Mouse (Mus musculus): ENCODE data around the gene Osbpl7.

The Osbpl7 gene

GRCm38 (mm10) chr11:97050216-97050943 is at the start of gene Osbpl7:
Gene Osbpl7, plus strand, starts transcription at chr11:97050628.
- DNase-seq (ENCODE audit: low read depth in 1 of 2, low spot score in 2 of 2), result no peak

DNA sequence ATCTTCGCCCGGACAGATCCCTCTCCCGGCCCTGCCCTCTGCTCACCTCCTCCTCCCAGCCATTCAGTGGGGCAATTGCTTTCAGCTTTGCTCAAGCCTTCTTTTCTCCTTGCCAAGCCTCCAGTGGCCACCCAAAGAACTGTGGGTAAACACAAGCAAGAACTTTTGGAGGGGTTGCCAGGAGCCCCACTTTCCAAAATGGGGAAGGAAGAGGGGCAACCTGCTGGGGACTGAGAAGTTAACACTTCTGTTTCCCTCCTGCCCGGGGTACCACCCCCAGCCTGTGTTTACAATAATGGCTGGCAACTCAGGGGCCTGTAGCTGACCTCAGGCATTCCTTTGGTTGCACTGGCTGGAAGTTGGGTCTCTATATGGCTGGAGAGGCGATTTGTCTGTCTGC is 47.3 kb upstream of the Osbpl7 start:
- DNase-seq (ENCODE audit: low read depth in 1 of 2, low spot score in 2 of 2), result no peak

- DNase-seq (ENCODE audit: low read depth in 1 of 2, low spot score in 2 of 2), result no peak
Observed at GRCm38 (mm10) chr11:97007093-97007794, 43.2 kb upstream of the Osbpl7 start.

DNA sequence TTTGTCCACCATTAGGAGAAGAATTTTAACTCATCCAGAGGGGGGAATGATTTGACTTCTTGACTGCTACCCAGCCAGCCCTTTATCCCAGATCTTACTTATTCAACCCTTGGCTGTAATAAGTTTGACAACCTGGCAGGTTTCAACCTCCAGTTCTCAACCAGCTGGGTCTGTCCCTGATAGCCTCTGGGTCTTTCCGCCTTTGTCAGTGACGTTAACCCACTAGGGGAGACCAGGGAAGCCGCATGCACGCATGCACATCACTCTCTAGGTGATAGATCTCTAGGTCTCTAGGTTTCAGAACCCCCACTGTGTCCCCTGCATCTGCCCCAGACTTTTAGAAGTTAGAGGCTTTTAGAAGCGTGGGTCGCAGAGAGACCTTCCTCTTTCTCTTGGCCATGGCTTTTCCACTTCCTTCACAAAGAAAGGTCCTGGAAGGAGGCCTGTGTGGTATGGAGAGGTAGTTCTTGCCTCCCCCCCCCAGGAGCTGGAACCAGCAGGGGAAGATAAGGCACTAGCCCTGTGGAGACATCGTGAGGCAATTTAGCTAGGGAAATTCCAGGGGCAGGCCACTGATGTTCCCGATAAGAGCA is 41.1 kb upstream of the Osbpl7 start:
- DNase-seq (ENCODE audit: low read depth in 1 of 2, low spot score in 2 of 2), result no peak

GRCm38 (mm10) chr11:97013121-97013670 is 37.2 kb upstream of the Osbpl7 start, which contains the start of gene Sp6:
Gene Sp6, plus strand, starts transcription at chr11:97013394.
- DNase-seq (ENCODE audit: low read depth in 1 of 2, low spot score in 2 of 2), result no peak

- no peak for DNase-seq (ENCODE audit: low read depth in 1 of 2, low spot score in 2 of 2)
Observed at GRCm38 (mm10) chr11:97017696-97018582, 32.5 kb upstream of the Osbpl7 start.

- DNase-seq (ENCODE audit: low read depth in 1 of 2, low spot score in 2 of 2), result no peak
Observed at GRCm38 (mm10) chr11:97018583-97019344, 31.7 kb upstream of the Osbpl7 start.

GRCm38 (mm10) chr11:97019345-97019708 is 31.1 kb upstream of the Osbpl7 start:
- no peak for DNase-seq (ENCODE audit: low read depth in 1 of 2, low spot score in 2 of 2)

DNA sequence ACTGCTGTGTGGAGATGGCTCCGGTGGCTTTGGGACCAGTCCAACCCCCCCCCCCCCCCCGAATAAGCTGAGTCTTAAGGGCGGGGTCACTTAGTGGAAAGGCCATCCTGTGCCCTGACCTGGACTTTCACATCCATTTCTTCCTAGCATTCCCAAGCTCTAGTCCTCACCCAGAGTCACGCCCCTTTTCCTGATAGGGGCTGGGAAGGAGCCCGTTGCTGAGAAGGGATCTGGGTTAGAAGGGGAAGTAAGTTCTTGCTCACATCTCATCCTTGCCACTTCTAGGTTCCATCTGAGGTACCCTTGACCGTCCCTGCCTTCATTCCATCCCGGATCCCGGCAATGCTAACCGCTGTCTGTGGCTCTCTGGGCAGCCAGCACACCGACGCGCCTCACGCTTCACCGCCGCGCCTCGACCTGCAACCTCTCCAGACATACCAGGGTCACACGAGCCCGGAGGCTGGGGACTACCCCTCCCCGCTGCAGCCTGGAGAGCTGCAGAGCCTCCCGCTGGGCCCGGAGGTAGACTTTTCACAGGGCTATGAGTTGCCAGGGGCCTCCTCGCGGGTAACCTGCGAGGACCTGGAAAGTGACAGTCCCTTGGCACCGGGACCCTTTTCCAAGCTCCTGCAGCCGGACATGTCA is 29.2 kb upstream of the Osbpl7 start:
- DNase-seq (ENCODE audit: low read depth in 1 of 2, low spot score in 2 of 2), result no peak

- peak; percentile 22 to 59 for DNase-seq (ENCODE audit: low read depth in 1 of 2, low spot score in 2 of 2)
Observed at GRCm38 (mm10) chr11:97021873-97022484, 28.4 kb upstream of the Osbpl7 start.

GRCm38 (mm10) chr11:97024977-97025376 is 25.5 kb upstream of the Osbpl7 start:
- DNase-seq (ENCODE audit: low read depth in 1 of 2, low spot score in 2 of 2), result no peak

DNA sequence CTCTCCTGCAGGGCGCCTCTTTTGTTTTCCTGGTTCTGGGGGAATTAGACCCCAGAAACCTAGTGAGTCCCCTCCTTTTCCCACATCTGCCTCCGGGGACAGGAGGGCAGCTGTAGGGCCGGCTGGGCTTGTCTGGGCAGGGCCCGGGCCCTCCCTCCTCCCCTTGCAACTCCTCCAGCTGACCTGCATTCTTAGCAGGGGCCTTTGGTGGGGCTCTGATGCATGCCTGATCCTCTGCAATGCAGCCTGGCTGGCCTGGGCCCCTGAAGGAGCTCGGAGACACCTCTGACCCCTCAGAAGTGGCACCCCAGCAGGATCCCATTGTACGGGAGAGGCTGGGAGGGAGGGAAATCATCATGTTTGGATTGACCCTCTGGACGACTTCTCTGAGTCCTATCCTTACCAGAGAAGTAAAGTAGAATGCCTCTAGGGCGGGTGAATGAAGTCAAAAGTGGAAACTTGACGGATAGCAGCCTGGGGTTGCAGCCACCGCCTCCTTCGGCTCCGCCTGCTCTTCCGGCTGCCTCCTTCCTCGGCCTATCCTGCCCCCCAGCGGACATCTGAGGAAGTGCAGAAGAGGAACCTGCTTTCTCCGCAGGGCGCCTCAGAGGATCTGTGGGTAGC is 24.6 kb upstream of the Osbpl7 start:
- DNase-seq (ENCODE audit: low read depth in 1 of 2, low spot score in 2 of 2), result peak; percentile 72 to 79

DNA sequence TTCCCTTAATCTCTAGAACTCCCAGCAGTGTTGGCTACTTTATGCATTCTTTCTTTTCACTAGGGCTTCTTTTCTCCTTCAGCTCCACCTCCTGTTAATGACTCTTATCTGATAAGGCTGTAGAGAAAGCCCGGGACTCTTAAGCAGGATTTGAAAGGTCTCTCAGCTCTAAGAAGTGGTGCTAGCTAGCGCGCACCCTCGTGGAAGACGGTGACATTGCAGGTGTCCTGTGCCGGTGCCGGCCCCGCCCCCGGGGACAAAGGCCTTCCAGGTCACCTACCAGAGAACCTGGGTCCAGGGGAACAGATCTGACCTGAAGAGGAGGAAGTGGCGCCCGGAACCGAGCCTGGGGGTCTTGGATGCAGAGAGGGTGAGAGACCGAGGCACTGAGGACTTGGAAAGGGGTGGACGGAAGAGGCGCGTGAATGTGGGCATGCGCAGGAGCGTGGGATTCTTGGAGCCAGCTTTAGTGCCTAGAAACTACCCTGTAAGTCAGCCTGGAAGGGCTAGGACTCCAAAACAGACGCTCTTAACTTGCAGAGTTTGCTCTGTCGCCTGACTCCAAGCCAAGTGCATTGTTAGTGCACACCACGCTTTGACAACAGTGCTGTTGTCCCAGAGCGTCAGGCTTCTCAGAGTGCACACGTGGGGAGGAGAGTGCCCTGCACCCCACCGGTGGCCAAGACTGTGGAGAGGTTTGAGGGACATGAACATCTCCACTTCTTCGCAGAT is 20.6 kb upstream of the Osbpl7 start, which contains the start of gene Scrn2:
Scrn2 (plus strand) TSS at position 253 of the 732 bp plus-strand sequence.
- peak; percentile 48 to 79 for DNase-seq (ENCODE audit: low read depth in 1 of 2, low spot score in 2 of 2)

DNA sequence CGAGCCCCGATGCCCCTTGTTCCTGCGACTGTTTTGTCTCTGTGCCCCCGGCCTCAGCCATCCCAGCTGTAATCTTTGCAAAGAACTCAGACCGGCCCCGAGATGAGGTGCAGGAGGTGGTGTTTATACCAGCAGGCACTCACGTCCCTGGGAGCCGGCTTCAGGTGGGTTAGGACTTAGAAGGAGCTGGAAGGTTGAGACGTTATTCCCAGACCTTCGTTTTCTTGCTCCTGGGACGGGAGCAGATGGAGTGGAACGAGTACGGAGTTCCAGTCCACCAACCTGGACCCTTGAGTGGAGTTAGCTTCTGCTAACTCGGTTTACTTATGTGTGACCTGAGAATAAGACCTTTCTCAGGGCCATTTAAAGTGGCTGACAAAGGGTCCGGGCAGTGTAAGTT is 20.0 kb upstream of the Osbpl7 start:
- no peak for DNase-seq (ENCODE audit: low read depth in 1 of 2, low spot score in 2 of 2)

DNA sequence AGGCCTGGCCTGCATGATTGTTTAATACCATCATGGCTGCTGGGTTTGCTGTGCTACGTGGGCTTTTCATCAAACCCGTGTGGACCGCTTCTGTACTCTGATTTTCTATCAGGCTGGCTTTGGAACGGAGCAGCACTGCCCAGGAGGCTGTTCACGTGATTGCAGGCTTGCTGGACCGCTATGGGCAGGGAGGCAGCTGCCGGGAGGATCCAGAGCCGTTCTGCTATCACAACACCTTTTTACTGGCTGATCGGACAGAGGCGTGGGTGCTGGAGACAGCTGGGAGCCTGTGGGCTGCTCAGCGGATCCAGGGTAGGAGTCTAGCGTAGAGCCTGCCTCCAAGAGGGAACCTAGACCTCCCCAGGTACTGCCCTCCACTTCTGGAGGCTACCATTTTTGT is 18.5 kb upstream of the Osbpl7 start:
- no peak for DNase-seq (ENCODE audit: low read depth in 1 of 2, low spot score in 2 of 2)

GRCm38 (mm10) chr11:97032499-97032898 is 17.9 kb upstream of the Osbpl7 start:
- DNase-seq (ENCODE audit: low read depth in 1 of 2, low spot score in 2 of 2), result no peak

DNA sequence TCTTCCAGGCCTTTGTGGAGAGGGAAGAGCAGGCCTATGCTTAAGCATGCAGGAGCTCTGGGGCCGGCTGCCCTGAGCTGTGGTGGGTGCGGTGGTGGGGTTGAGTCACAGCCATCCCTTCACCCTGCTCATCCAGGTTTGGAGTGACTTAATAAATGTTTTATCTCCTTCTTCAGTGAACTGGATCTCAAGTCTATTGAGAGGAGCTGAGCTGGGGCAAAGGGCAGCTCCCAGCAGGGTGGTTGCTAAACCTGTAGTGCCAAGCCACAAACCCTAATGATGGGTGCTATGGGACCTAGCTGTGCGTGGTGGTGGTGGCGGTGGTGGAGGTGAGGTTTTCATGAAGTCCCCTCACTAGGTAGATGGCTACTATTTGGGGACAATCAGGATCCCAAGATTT is 16.6 kb upstream of the Osbpl7 start:
- DNase-seq (ENCODE audit: low read depth in 1 of 2, low spot score in 2 of 2), result no peak

- DNase-seq (ENCODE audit: low read depth in 1 of 2, low spot score in 2 of 2), result no peak
Observed at GRCm38 (mm10) chr11:97036141-97036540, 14.3 kb upstream of the Osbpl7 start.
